Mouse (Mus musculus) cortical plate, adult 2 months (tissue): ENCODE results near the gene Zfp637.

ENCODE experiments used
- CTCF ChIP-seq: fragments of 200-500 bp; IDR thresholded peaks from 2 replicates; pipeline ENCODE4 v1.5.1; 2011; ENCODE audit warnings: mild to moderate bottlenecking, control low read depth, low read length; ENCODE audit not compliant: insufficient read depth; ENCODE audit errors: extremely low read depth
- POLR2A ChIP-seq: fragments of 200-500 bp; IDR thresholded peaks from 2 replicates; pipeline ENCODE4 v1.6.1; 2011; ENCODE audit warnings: mild to moderate bottlenecking, low read length, control low read depth; ENCODE audit not compliant: insufficient read depth; ENCODE audit errors: extremely low read depth

GRCm38 (mm10) chr6:117888032-117888431 is 47.1 kb downstream of the Zfp637 start:
- TF ChIP-seq CTCF (no peak), POLR2A (no peak)
